Mouse (Mus musculus) embryonic facial prominence, embryonic 10.5 days (tissue): Measurements from ENCODE around the gene Fntb. TPM values are rescaled to one million over a fixed set of nuclear protein-coding genes. Genes with fewer than 3 reads are reported as not detected.
A peak's percentile ranks its signal among the peaks of the same experiment; 100 is the strongest.
"Not testable (repeated sequence)": the region's sequence is repeated elsewhere in the genome, so short reads cannot be mapped to it uniquely, and the experiment has no call there.

Experiments
- DNase-seq: peaks from one replicate; pipeline ENCODE4 v3.0.0-alpha.2; 2017; ENCODE audit warnings: low spot score
- H3K27ac ChIP-seq: fragments of 300-500 bp; sonication (generic); replicated peaks from 2 replicates; pipeline ENCODE4 v1.5.1; 2016; ENCODE audit warnings: mild to moderate bottlenecking
- H3K27me3 ChIP-seq: fragments of 300-500 bp; sonication (generic); replicated peaks from 2 replicates; pipeline ENCODE4 v1.6.1; 2016; ENCODE audit warnings: low read depth, mild to moderate bottlenecking; ENCODE audit not compliant: poor library complexity, severe bottlenecking
- H3K36me3 ChIP-seq: fragments of 300-500 bp; sonication (generic); replicated peaks from 2 replicates; pipeline ENCODE4 v1.6.1; 2016; ENCODE audit warnings: mild to moderate bottlenecking, moderate library complexity
- H3K4me1 ChIP-seq: fragments of 300-500 bp; sonication (generic); 2 replicates; pipeline ENCODE4 v1.6.1; 2016
- H3K4me3 ChIP-seq: fragments of 300-500 bp; sonication (generic); 2 replicates; pipeline ENCODE4 v1.5.1; 2016; ENCODE audit warnings: mild to moderate bottlenecking, moderate library complexity
- H3K9me3 ChIP-seq: fragments of 300-500 bp; sonication (generic); 2 replicates; pipeline ENCODE4 v1.6.1; 2016; ENCODE audit warnings: mild to moderate bottlenecking
- WGBS: fragments of 180-500 bp; shearing (Covaris S2); methylation state at CpG from one replicate; pipeline ENCODE4 v1.1.7; 2016; 5-methylcytosine and 5-hydroxymethylcytosine counted together
- polyA plus RNA-seq: library from polyadenylated mRNA; unstranded; fragments of >200 nt; fragmentation: Nextera tagmentation; extraction: Ambion mirVana; gene quantifications from 2 replicates; pipeline ENCODE4 v1.2.1, GENCODE M21; 2016

Fntb gene
- polyA plus RNA-seq, 1 experiment from 2014 or later: 50.4 TPM

DNA sequence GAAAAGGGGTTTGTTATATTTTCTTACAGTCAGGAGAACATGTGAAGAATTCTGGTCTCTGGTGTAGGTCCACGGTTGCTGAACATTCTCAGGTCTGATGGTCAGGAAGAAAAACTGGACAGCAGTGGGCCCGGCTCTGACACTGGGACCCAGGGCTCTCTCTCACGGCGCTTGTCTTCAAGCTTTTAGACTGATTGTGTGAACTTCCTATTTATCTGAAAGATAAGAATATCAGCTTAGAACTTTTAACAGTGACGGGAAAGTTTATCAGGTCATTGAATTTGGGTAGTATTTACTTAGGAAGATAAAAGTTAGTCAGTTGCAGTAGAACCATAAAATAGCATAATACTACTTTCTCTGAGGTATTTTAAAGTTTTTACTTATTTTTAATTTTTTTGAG lies 11.5 kb downstream of the Fntb start:
- no peaks in the 10 kb centered on the region; the same call in 1 of the 2 replicates for H3K36me3 ChIP-seq
- no peaks in the 10 kb centered on the region for H3K27me3 ChIP-seq
- H3K4me3 ChIP-seq: no peak overlapping the region
- H3K4me1 ChIP-seq: peaks cover 8% of the 10 kb centered on the region; the same call in 1 of the 2 replicates
- WGBS: 92% methylated on average over 5 of the region's 5 CpGs
- H3K9me3 ChIP-seq: no peaks in the 10 kb centered on the region
- no peak for DNase-seq
- no peak overlapping the region for H3K27ac ChIP-seq

DNA sequence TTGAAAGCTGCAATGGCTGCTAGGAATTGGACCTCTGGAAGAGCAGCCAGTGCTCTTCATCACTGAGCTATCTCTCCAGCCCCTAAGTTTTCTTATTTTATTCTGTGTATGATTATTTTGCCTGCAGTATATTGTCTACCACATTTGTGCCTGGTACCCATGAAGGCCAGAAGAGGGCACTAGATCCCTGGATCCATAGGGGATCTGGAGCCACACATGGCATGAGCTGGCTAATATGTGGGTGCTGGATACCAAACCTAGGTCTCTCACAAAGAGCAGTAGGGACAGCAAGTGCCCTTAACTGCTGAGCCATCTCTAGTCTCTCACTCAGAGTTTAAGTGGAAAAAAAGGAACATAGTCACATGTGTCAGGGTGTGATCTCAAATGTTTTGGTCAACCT lies 12.5 kb downstream of the Fntb start:
- Histone ChIP-seq H3K4me3 (no peak overlapping the region), H3K36me3 (no peaks in the 10 kb centered on the region; the same call in 1 of the 2 replicates)
- DNase-seq: no peak

DNA sequence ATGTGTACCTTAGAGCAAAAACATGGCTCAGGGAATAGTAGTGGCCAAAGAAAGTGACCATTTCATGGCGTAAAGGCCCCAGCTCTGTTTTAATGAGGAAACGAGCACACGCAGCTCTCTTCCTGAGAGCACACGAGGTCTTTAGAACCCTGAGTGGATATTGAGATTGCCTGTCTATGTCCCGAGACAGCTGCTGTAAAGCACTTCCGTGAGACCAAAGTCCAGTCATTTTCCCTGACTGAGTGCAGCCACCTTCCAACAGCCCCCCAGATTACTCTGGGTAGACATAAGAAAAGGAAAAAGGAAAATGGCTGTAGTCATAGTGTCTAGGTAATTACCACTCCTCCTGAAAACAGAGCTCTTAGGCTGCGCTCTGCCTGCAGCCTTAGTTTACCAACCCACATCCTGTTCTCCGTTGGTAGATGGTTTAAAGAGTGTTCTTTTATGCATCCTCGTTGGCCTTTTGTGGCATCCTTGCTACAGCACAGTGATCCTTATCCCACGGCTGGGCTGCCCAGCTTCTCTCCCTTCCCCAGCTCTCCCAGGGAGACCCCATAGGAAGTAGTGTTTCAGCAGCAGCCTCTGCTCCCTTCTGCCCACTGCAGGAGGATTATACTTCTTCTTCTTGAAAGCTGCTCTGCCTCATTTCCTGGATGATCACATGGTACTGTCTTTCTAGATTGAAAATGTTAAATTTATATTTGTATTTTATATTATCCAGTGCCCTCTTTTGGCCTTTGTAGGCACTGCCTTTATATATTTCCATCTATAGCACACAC lies 13.1 kb downstream of the Fntb start:
- Histone ChIP-seq H3K27me3 (no peaks in the 10 kb centered on the region), H3K36me3 (no peaks in the 10 kb centered on the region; the same call in 1 of the 2 replicates), H3K4me3 (no peak overlapping the region), H3K9me3 (no peaks in the 10 kb centered on the region), H3K27ac (no peak overlapping the region), H3K4me1 (peaks cover 8% of the 10 kb centered on the region; the same call in 1 of the 2 replicates)
- DNase-seq: no peak
- WGBS: 85% methylated on average over 10 of the region's 10 CpGs

More for the DNA sequence above, 12.5 kb downstream of the Fntb start:
- H3K27me3 ChIP-seq: no peaks in the 10 kb centered on the region
- H3K27ac ChIP-seq: no peak overlapping the region
- peaks cover 8% of the 10 kb centered on the region; the same call in 1 of the 2 replicates for H3K4me1 ChIP-seq
- no peaks in the 10 kb centered on the region for H3K9me3 ChIP-seq

DNA sequence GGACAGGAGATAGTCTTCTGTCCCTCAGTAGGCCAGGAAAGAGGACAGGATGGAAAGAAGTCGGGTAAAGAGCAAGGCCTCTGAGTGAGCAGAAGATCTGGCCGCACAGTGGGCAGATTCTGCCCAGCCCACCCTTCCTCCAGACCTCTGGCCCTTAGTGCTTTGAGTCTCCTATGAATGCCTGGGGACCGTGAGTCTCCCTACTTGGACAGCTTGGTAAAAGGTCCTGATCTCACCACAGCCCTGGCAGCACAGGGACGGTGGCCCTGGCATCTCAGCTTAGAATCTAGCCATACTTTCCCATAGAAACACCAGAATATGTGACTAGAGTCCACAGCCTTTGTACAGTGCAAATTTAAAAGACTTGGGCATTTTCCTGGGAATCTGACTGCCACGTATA lies 14.6 kb downstream of the Fntb start:
- Histone ChIP-seq H3K27me3 (no peaks in the 10 kb centered on the region), H3K4me3 (no peak overlapping the region), H3K27ac (no peak overlapping the region), H3K36me3 (no peaks in the 10 kb centered on the region; the same call in 1 of the 2 replicates), H3K9me3 (no peaks in the 10 kb centered on the region), H3K4me1 (peaks cover 18% of the 10 kb centered on the region)
- DNase-seq: no peak
- 83% methylated on average over 5 of the region's 5 CpGs for WGBS

GRCm38 (mm10) chr12:76780639-76781468 lies 15.5 kb downstream of the Fntb start:
- H3K9me3 ChIP-seq: no peaks in the 10 kb centered on the region
- H3K27me3 ChIP-seq: no peaks in the 10 kb centered on the region
- no peak overlapping the region for H3K4me3 ChIP-seq
- no peaks in the 10 kb centered on the region; the same call in 1 of the 2 replicates for H3K36me3 ChIP-seq
- H3K4me1 ChIP-seq: peaks cover 15% of the 10 kb centered on the region
- no peak for DNase-seq
- 75% methylated on average over 12 of the region's 12 CpGs for WGBS
- H3K27ac ChIP-seq: peak overlapping the region; percentile 51

GRCm38 (mm10) chr12:76784056-76784619 lies 18.7 kb downstream of the Fntb start:
- Histone ChIP-seq H3K4me3 (no peak overlapping the region), H3K9me3 (no peaks in the 10 kb centered on the region), H3K27ac (no peak overlapping the region), H3K36me3 (no peaks in the 10 kb centered on the region), H3K4me1 (peaks cover 15% of the 10 kb centered on the region), H3K27me3 (no peaks in the 10 kb centered on the region)
- DNase-seq: no peak
- WGBS: 70% methylated on average over 10 of the region's 10 CpGs

GRCm38 (mm10) chr12:76790446-76791084 lies 25.2 kb downstream of the Fntb start:
- no peaks in the 10 kb centered on the region for H3K27me3 ChIP-seq
- H3K4me3 ChIP-seq: no peak overlapping the region
- WGBS: 73% methylated on average over 8 of the region's 8 CpGs
- H3K9me3 ChIP-seq: no peaks in the 10 kb centered on the region
- no peak for DNase-seq
- H3K4me1 ChIP-seq: 0 out of 2 replicates have a peak, but pooled peaks cover 2% of the 10 kb centered on the region
- no peaks in the 10 kb centered on the region for H3K36me3 ChIP-seq
- no peak overlapping the region for H3K27ac ChIP-seq

DNA sequence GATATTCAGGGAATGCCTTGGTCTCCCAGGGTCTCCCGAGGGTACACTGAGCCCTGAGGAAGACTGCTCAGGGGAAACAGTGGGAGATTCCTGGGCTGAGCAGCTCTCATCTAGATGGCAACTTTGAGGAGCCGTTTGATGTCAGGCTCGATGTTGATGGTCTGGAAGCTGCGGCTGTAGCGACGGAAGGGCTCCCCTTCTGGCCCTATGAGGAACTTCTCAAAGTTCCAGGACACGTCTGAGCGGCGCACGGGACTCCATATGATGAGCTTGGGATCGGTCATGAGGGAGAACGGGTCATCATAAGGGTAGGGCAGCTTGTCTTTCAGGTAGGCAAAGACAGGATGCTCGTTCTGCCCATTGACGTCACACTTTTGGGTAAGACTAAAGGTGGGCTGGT lies 27.2 kb downstream of the Fntb start:
- H3K36me3 ChIP-seq, H3K27me3 ChIP-seq, DNase-seq, H3K9me3 ChIP-seq, H3K4me3 ChIP-seq, H3K27ac ChIP-seq, H3K4me1 ChIP-seq: not testable (repeated sequence)
- WGBS: 54% methylated on average over 14 of the region's 14 CpGs

DNA sequence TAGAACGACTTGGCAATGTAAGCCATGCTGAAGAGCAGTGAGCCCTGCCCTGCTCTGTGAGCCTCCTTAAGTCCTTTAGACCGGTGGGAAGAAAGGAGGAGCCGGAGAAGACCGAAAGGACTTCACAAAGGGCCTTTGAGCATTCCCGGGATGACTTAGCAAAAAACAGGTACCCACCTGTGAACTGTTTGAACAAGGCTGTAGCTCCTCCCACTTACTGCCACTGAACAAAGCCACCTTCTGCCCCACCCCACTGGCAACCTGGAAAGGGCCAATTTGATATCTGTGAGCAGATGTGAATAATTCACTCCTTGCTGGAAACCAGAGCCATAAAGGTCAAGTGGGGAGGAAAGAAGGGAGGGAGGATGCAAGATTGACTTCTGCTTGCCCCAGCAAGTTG lies 30.0 kb downstream of the Fntb start, which contains the start of gene Gpx2:
Gene Gpx2, minus strand, starts transcription at position 205 of the 400 bp plus-strand sequence.
- no peak within 1 kb of the TSS for H3K4me3 ChIP-seq
- no peak for DNase-seq
- H3K9me3 ChIP-seq: no peaks in the 10 kb centered on the region
- peaks cover 22% of the 10 kb centered on the region for H3K4me1 ChIP-seq
- peaks cover 10% of the 10 kb centered on the region; the same call in 1 of the 2 replicates for H3K27me3 ChIP-seq
- 77% methylated on average over 5 of the region's 5 CpGs for WGBS
- H3K27ac ChIP-seq: no peak within 1 kb of the TSS
- H3K36me3 ChIP-seq: no peaks in the 10 kb centered on the region

DNA sequence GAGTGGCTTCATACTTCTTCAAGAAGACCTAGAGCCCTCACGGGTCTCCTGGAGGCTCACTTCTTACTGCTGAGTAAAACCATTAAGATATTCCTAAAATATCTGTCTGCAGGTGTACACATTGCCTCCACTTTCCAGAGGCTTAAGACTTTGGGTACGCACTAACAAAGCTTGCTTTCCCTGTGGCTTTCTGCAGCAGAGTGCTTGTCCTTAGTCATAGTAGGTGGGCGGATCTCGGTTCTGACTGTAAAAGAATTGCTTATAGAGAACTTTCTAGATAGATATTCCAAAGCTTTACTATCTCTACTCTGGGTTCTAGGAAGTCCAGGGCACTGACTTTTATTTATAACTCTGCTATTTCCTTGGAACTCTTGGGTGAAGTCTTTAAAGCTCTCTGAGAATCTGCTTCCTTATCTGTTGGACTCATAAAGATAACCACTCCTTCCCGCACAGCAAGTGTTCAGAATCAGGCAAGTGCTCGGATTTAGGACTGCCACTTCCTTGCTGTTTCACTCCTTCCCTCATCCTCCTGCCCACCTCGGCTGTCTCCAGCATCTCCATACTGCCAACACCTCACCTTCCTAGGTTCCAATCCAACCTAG lies 31.6 kb downstream of the Fntb start:
- no peak for DNase-seq
- Histone ChIP-seq H3K27ac (no peak overlapping the region), H3K4me3 (no peak overlapping the region), H3K4me1 (peaks cover 22% of the 10 kb centered on the region), H3K27me3 (peaks cover 10% of the 10 kb centered on the region; the same call in 1 of the 2 replicates), H3K36me3 (no peaks in the 10 kb centered on the region), H3K9me3 (no peaks in the 10 kb centered on the region)
- WGBS: 86% methylated on average over 7 of the region's 7 CpGs

GRCm38 (mm10) chr12:76798008-76798720 lies 32.8 kb downstream of the Fntb start:
- no peak for DNase-seq
- Histone ChIP-seq H3K4me1 (peaks cover 22% of the 10 kb centered on the region), H3K27ac (no peak overlapping the region), H3K9me3 (no peaks in the 10 kb centered on the region), H3K36me3 (no peaks in the 10 kb centered on the region), H3K27me3 (peaks cover 10% of the 10 kb centered on the region; the same call in 1 of the 2 replicates), H3K4me3 (no peak overlapping the region)
- WGBS: 51% methylated on average over 5 of the region's 5 CpGs
